Mouse (Mus musculus): ENCODE data around the gene Atp6v0a4. TPM values are rescaled to one million over a fixed set of nuclear protein-coding genes. Genes with fewer than 3 reads are reported as not detected.

The Atp6v0a4 gene
- polyA plus RNA-seq, 1 experiment from 2014 or later, result not detected

DNA sequence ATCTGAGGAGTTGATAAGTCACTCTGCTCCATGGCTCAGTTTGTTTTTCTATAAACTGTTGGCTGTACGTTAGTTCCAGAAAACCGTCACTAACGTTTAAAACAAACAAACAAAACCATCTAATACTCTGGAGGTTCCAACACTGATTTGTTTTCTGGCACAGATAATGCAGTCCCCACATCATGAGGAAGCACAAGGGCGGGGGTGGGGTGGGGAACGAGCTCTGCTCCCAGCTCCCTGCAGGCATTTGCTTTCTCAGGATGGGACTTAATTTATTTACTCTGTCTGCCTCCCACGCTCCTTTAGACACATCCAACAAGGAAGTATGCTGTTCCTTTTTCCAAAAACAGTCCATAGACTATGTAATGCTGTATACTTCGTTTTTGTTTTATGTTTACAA lies 101.1 kb downstream of the Atp6v0a4 start:
- 55% methylated on average over 7 of the region's 7 CpGs for WGBS
- ATAC-seq (ENCODE audit: low FRiP score) (no peak), DNase-seq (ENCODE audit: low spot score) (no peak)
- Histone ChIP-seq H3K4me3 (ENCODE audit: low read depth, low read length) (no peak overlapping the region), H3K36me3 (ENCODE audit: control insufficient read depth, insufficient read depth, low read length) (no peaks in the 10 kb centered on the region), H3K9me3 (ENCODE audit: control insufficient read depth, low read length) (no peaks in the 10 kb centered on the region), H3K27me3 (ENCODE audit: control insufficient read depth, insufficient read depth, low read length) (no peaks in the 10 kb centered on the region), H3K4me2 (replicated peaks; ENCODE audit: low read depth, low read length) (no peak overlapping the region), H3K27ac (ENCODE audit: low read depth, low read length) (no peak overlapping the region), H3K9ac (ENCODE audit: low read depth, low read length) (no peak overlapping the region), H3K4me1 (replicated peaks; ENCODE audit: control insufficient read depth, insufficient read depth, low read length) (no peaks in the 10 kb centered on the region)

DNA sequence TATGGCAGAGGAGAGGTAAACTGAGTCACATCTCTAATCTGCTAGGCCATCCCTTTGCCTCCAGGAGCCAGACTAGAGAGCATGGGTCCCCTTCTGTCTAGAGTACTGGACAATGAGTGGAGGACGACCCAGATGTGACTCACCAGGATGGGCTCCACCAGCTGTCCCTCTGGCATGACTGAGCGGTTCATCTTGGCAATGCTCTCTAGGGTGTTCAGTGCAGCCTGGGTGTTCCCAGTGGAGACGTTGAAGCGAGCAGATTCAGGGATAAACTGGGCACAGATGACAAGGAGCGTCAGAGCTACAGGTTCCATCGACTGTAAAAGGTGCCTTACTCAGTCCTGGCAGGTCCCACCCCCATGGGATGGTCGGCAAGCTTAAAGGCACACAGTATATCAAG lies 103.0 kb downstream of the Atp6v0a4 start:
- Histone ChIP-seq H3K36me3 (ENCODE audit: control insufficient read depth, insufficient read depth, low read length) (no peaks in the 10 kb centered on the region), H3K4me2 (replicated peaks; ENCODE audit: low read depth, low read length) (no peak overlapping the region), H3K27me3 (ENCODE audit: control insufficient read depth, insufficient read depth, low read length) (no peaks in the 10 kb centered on the region), H3K9me3 (ENCODE audit: control insufficient read depth, low read length) (no peaks in the 10 kb centered on the region), H3K4me1 (replicated peaks; ENCODE audit: control insufficient read depth, insufficient read depth, low read length) (no peaks in the 10 kb centered on the region), H3K27ac (ENCODE audit: low read depth, low read length) (no peak overlapping the region), H3K4me3 (ENCODE audit: low read depth, low read length) (no peak overlapping the region), H3K9ac (ENCODE audit: low read depth, low read length) (no peak overlapping the region)
- no peak for ATAC-seq (ENCODE audit: low FRiP score)
- DNase-seq (ENCODE audit: low spot score), result no peak
- WGBS, result 91% methylated on average over 7 of the region's 7 CpGs

DNA sequence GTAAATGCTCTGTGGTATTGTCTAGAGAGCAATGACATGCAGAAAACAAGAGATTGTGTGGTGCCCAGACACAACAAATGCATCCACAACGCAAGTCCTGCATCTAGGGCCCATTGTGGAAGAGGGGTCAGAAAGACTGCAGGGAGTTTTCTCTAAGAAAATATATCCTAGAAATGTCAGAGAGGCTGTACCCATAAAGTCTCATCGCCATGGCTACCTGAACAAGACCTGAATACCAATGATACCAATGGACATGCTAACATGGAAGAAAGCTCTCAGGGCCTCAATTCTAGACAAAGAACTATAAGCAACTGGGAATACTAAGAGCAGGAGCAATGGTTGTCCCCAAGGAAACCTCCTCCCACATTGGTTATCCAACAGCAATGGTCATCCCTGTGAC lies 111.6 kb downstream of the Atp6v0a4 start:
- Histone ChIP-seq H3K9ac (ENCODE audit: low read depth, low read length) (no peak overlapping the region), H3K4me3 (ENCODE audit: low read depth, low read length) (no peak overlapping the region), H3K27me3 (ENCODE audit: control insufficient read depth, insufficient read depth, low read length) (no peaks in the 10 kb centered on the region), H3K4me1 (replicated peaks; ENCODE audit: control insufficient read depth, insufficient read depth, low read length) (0 out of 2 replicates have a peak, but pooled peaks cover 2% of the 10 kb centered on the region), H3K27ac (ENCODE audit: low read depth, low read length) (no peak overlapping the region), H3K36me3 (ENCODE audit: control insufficient read depth, insufficient read depth, low read length) (no peaks in the 10 kb centered on the region), H3K9me3 (ENCODE audit: control insufficient read depth, low read length) (no peaks in the 10 kb centered on the region), H3K4me2 (replicated peaks; ENCODE audit: low read depth, low read length) (no peak overlapping the region)
- 0 out of 2 replicates have a peak, but pooled peaks have one; percentile 19 for ATAC-seq (ENCODE audit: low FRiP score)
- 71% methylated on average over 2 of the region's 2 CpGs for WGBS
- DNase-seq (ENCODE audit: low spot score), result peak; percentile 44

DNA sequence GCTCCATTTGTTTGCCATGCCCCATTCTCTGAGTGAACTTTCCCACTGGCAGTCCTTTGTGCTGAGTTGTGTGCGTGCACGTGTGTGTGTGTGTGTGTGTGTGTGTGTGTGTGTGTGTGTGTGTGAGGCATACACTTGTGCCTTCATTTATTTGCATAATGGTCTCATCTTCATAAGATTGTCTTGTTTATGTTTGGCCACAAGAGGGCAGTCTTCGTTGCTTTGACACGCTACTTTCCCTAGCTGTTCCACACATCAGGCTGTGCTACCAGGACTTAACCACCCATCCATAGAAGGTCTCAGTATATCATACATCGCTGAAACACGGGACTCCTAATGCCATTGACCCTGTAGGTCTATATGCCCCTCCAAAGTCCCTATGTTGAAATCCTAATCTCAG lies 116.9 kb downstream of the Atp6v0a4 start:
- 13% methylated on average over 6 of the region's 6 CpGs for WGBS
- Histone ChIP-seq H3K4me1 (replicated peaks; ENCODE audit: control insufficient read depth, insufficient read depth, low read length) (no peaks in the 10 kb centered on the region), H3K9me3 (ENCODE audit: control insufficient read depth, low read length) (no peaks in the 10 kb centered on the region), H3K36me3 (ENCODE audit: control insufficient read depth, insufficient read depth, low read length) (no peaks in the 10 kb centered on the region), H3K4me2 (replicated peaks; ENCODE audit: low read depth, low read length) (no peak overlapping the region), H3K27ac (ENCODE audit: low read depth, low read length) (no peak overlapping the region), H3K27me3 (ENCODE audit: control insufficient read depth, insufficient read depth, low read length) (no peaks in the 10 kb centered on the region), H3K9ac (ENCODE audit: low read depth, low read length) (no peak overlapping the region), H3K4me3 (ENCODE audit: low read depth, low read length) (no peak overlapping the region)
- ATAC-seq (ENCODE audit: low FRiP score) (peak; percentile 63; the same call in 1 of the 2 replicates), DNase-seq (ENCODE audit: low spot score) (peak; percentile 82)

Other genes starting within 250 kb of the Atp6v0a4 start
- gene Svopl, start 77.6 kb downstream of the Atp6v0a4 start, polyA plus RNA-seq (2014; fragmentation: Nextera tagmentation; extraction: Ambion mirVana), result 2.6 and 3.4 TPM in 2 replicates
- gene Tmem213, start 15.3 kb downstream of the Atp6v0a4 start, polyA plus RNA-seq (2014; fragmentation: Nextera tagmentation; extraction: Ambion mirVana), result not detected in 2 replicates
- gene D630045J12Rik, start 129.4 kb upstream of the Atp6v0a4 start, polyA plus RNA-seq (2014; fragmentation: Nextera tagmentation; extraction: Ambion mirVana), result 12.3 and 13.2 TPM in 2 replicates
- 13.9 and 14.9 TPM in 2 replicates for gene Zc3hav1l, start 174.7 kb upstream of the Atp6v0a4 start, polyA plus RNA-seq (2014; fragmentation: Nextera tagmentation; extraction: Ambion mirVana)
- gene Zc3hav1, start 230.0 kb upstream of the Atp6v0a4 start, polyA plus RNA-seq (2014; fragmentation: Nextera tagmentation; extraction: Ambion mirVana), result 1.7 and 1.9 TPM in 2 replicates

All from hindbrain, embryonic 11.5 days (tissue).